Mouse (Mus musculus): ENCODE measurements around the gene Rap1gds1.

The Rap1gds1 gene

DNA sequence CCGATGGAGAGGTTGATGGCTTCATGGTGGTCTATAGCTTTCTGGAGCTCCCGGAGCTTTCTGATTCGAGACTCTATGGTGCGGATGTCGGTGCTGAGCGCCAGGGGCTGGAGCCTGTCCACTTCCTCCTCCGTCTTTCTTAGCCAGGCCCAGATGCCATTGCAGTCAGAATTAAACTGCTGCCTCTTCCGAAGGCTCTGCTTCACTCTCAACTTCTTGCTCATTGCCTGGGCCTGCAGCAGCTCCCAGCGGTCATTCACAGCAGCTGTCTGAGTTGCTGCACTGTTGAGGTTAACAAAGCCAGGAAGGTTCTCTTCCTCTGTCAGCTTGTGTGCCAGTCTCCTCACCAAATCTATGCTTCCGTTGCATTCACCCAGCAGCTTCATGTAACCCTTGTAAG lies 137.8 kb downstream of the Rap1gds1 start:
- DNase-seq = no peak

DNA sequence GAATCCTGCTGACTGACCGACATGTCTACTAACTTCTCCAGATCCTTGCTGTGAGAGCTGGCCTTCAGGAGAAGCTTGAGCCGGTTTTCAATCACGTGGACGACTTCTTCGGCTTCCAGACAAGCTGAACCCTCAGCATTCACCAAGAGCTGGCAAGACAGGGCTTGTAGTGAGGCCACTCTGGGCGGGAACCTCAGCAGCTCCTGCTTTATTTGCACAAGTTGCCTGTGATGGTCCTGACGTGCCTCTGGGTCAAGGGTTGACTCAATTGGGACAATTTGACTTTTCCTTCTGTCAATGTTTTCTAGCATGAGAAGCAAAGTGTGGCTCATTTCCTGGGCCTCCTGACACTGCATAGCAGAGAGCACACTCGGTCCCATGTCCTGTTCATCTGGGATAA lies 138.2 kb downstream of the Rap1gds1 start:
- DNase-seq = no peak

GRCm38 (mm10) chr3:138927437-138927836 lies 147.6 kb downstream of the Rap1gds1 start:
- no peak for DNase-seq

DNA sequence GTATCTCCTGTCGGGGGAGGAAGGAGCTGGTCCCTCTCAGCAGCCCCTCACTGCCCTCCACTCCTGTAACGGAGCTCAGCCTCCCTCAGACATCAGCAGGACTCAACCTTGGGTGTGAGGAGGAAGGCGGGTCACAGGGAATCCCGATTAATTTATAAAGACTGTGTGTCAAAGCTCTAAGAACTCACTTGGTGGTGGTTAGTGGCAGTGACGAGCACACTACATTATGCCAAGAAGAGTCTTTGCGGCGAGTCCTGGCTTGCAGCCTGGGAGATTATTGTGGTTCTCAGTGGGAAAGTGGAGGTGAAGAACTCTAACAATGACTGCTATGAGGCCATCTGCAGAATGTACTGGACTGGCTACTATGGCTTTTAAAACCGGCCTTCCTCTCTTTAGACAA lies 148.8 kb downstream of the Rap1gds1 start:
- no peak for DNase-seq

DNA sequence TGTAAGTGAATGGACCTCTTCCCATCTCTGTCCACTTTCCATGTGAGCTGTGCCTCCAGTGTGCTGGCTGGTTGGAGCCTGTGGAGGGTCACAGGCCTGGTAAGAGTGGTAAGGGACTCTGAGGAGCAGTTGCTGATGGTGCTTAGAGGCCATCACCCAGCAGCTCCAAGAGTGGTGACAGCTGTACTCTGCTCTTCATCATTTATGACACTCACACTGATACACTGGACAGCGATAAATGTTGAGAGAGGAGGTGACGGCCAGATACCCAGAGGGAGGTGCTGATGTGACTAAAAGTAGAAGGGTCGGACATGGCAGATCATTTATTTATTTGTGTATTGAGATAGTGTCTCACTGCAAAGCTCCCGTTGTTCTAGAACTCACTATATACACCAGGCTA lies 156.8 kb downstream of the Rap1gds1 start:
- DNase-seq = no peak

GRCm38 (mm10) chr3:138917016-138917415 lies 158.0 kb downstream of the Rap1gds1 start:
- DNase-seq = no peak

DNA sequence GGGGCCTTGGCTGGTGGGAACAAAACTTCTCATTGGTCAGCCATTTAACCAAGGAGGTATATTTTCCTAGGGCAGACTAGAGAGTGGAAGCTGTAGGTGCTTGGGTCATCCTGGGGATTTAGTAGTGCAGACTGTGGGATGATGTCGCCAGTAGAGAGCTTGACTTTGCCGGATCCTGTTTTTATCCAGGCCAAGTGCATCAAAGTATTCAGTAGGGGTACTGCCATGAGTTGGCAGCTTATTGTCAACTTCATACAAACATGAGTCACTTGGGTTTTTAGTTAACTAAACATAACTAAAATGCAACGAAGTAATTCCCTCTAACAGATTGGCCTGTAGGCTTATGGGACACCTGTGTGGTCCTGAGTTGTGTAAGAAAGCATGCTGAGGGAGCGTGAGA lies 158.4 kb downstream of the Rap1gds1 start:
- DNase-seq = no peak

DNA sequence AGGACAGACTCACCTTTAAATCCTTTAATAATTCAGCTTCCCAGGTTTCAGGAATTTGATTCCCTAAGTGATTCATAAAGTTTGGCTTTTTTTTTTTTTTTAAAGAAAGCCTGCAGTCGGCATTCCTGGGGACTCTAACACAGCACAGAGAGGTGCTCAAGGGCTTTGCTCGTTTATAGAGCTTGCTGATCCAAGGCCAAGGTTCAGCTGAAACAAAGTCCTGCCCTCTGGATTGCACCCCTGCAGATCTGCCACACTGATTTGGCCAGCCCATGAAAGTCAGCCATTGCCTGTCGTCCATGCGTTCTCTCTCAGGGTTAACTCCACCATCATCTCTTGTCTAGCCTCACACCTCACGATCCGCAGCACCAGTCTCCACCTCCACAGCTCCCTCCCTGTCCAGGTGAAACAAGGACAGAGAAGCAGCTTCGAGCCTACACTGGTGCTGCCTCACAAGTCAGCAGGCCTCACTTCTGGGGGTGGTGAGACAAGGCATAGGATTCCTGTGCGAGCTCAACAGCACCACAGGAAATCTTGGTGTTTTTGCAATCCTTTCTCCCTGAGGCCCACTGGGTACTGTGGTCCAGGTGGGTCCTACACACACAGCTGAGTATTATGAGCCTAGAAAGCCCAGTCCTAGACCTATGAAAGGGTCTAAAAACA lies 160.2 kb downstream of the Rap1gds1 start:
- no peak for DNase-seq

DNA sequence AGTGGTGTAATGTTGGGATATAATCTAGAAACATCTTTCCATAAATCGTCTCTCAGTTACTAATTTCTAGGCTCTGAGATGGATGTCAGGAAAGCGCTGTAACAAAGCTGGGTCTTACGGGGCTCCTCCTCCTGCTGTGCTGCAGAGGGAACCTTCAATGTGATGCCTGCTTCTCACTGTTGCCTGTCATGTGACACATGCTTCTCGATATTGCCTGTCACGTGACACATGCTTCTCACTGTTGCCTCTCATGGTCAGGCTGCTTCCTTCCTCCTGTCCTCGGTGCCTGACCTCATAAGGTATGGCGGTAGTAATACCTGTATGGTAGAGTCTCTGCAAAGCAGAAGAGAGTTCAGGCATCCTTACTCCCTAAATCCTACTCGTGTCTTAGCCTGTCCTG lies 162.5 kb downstream of the Rap1gds1 start:
- DNase-seq = no peak

DNA sequence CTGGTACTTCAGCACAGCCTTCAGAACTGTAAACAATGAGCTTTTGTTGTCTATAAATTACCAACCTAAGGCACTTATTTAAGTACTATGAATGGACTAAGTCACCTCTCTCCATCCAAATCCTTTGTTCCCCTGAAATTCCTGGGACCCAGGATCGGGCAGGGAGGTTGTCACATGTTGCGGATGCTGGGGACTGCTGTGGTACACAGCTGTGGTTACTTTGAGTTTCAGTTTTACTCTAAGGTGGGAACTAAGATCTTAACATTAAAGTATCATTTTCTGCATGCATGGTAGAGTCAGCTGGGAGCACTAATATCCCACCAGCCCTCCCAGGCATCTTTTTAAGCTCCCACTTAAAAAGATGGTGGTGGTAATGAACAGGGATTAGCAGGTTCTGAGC lies 165.7 kb downstream of the Rap1gds1 start:
- no peak for DNase-seq

DNA sequence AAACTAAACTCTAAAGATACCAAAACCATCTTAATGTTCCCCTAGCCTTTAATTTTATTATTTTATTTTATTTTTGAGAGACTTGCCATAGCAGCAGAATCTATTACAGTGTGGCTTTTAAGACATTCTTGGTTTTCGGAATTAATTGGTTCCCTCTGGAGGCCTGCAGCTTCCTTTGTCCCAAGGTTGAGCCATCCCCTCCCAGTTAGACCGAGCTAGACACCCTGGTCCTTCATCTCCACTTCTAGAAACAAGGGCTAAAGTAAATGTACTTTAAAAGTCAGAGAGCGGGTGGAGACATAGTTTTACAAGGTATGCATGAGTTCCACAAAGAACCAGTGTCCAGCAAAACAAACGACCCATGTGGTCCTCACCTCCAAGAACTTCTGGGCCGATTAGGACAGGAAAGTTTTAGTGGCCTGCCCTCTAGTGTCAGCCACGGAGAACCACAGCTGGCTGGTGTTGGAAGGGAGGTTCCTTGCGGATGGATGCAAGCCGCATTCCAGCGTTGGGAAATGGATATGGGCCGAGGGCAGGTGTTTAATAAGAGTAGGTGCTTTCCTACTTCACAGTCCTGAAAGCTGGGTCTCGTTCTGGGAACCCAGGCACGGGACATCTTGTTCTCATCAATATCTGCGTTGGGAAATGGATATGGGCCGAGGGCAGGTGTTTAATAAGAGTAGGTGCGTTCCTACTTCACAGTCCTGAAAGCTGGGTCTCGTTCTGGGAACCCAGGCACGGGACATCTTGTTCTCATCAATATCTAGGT lies 168.7 kb downstream of the Rap1gds1 start:
- peak; percentile 81 for DNase-seq

DNA sequence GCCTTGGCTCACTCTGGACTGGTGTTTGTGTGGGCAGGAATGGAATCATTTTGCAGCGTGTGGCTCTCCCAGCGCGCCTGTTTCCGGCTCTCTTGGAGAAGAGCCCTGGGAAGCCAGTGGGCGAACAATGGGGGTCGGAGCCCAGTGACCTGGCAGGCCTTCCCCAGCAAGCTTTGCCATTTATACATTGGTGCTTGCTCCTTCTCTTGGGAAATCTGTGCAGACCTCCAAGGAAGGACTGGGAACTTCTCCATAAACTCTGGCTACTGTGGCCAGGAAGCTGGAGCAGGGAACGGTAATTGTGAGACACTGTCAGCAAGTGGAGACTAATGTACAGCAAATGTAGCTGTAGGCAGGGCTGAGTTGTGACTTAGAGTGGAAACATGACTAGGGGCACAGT lies 169.3 kb downstream of the Rap1gds1 start:
- peak; percentile 64 for DNase-seq

DNA sequence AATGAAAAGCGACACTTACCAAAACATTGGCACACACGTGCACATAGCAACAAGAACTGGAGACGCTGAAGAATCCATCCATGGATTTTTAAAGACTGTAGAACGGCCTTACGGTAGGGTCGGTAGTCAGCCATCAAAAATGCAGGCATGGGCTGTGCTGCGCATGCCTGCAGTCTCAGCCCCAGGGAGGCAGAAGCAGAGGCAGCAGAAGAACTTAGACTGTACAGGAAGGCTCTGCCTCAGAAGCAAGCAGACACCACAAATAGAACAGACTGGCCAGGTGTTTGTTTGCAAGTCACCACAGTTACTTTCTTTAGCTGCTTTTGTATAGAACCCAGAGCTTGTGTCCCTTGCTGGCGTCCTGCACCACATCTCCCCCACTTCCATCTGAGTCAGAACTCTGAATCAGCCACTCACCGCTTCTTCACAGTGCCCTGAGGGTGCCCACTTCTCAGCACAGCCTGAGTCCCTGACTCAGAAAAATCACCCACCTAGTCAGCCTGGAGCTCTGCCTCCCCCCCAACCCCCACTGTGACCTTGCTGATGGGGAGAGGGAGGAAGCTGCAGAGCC lies 174.3 kb downstream of the Rap1gds1 start:
- no peak for DNase-seq

GRCm38 (mm10) chr3:138898055-138898454 lies 176.9 kb downstream of the Rap1gds1 start:
- no peak for DNase-seq

DNA sequence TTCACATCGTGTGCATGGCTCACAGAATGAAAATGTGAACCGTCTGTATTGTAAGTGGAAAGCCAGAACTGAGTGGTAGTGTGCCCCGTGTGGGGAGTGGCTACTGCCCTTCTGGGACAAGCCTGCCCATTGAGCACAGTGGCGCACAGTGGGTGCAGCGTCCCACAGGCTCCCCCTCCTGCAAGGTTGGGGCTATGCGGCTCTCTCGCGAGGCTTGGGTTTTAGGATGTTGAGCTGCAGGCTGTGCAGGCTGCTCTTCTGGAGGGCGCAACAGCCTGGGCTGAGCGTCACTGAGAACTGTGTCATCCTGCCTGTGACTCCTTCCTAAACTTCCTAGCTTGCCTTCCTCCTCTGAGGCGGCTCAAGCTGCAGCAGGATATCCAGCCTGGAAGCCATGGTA lies 177.5 kb downstream of the Rap1gds1 start:
- DNase-seq = no peak

DNA sequence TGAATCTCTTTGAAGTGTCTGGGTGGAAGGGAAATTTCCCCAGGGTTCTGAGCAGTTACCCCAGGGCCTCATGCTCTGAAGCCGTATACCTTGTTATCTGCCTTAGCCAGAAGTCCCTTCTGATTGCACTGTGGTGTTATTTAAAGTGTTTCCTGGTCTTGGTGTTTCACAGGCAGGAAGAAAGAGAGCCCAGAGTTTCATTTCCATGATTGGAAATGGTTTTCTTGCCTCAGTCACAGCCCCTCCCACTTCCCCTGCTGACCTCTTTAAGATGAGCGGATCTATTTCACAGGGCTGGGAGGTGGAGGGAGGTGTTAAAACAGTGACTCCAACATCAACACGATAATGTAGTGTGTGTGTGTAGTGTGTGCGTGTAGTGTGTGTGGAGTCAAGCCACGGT lies 181.5 kb downstream of the Rap1gds1 start:
- DNase-seq = no peak

GRCm38 (mm10) chr3:138889769-138890295 lies 185.2 kb downstream of the Rap1gds1 start:
- no peak for DNase-seq

- no peak for DNase-seq
These were observed 185.8 kb downstream of the Rap1gds1 start for GRCm38 (mm10) chr3:138889214-138889613.

- no peak for DNase-seq
These were observed 188.9 kb downstream of the Rap1gds1 start for GRCm38 (mm10) chr3:138886121-138886520.

GRCm38 (mm10) chr3:138881725-138882347 lies 193.2 kb downstream of the Rap1gds1 start:
- DNase-seq = no peak

DNA sequence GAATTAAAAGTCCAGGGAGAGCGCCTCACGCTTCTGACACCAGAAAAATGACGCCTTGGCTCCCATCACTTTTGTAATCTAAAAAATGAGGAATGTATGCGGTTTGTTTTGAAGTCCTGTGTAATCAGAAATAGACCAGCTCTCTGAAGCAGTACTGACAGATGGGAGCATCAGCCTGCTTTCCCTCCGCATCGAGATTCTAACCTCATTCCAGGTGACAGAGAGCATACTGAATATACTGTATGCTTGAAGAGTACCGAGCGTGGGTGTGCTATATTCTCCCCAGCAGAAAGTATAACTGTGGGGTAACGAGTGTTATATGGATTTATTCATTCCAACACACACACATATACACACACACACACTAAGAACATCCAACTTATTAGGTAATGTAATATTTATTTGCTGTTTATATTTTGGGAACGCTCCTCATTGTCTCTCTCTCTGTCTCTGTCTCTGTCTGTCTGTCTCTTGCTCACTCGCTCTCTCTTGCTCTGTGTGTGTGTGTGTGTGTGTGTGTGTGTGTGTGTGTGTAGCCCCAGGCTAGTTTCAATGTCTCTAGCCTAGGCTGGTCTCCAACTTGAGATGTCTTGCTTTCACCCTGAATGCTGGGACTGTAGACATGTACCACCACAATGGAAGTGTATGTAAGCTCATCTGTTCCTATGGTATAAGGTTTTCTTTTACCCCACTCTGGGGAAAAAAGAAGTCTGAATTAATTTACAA lies 193.8 kb downstream of the Rap1gds1 start:
- no peak for DNase-seq

DNA sequence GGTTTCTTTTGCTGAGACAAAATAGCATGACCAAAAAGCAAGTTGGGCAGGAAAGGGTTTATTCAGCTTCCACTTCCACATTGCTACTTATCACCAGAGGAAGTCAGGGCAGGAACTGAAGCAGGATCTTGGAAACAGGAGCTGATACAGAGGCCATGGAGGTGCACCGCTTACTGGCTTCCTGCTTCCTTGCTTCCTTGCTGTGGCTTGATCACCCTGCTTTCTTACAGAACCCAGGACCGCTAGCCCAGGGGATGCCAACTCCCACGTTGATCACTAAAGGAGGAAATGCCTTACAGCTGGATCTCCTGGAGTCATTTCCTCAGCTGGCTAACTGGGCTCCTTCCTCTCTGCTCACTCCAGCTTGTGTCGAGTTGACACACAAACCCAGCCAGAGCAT lies 197.3 kb downstream of the Rap1gds1 start:
- no peak for DNase-seq

- DNase-seq = no peak
These were observed 198.1 kb downstream of the Rap1gds1 start for GRCm38 (mm10) chr3:138876931-138877361.
